Mouse (Mus musculus) adrenal gland, postnatal 4 days (tissue): ENCODE data around the gene Ntn4. TPM values are rescaled to one million over a fixed set of nuclear protein-coding genes. Genes with fewer than 3 reads are reported as not detected.

ENCODE experiments used
- DNase-seq, 2 experiments: peaks; one replicate each; pipeline ENCODE4 v3.0.0; 2021 to 2022; ENCODE audit warnings: low spot score in 2 of 2, mixed read lengths in 2 of 2
- total RNA-seq, 2 experiments: library from RNA; stranded (reverse); gene quantifications; 2 replicates each; pipeline ENCODE4 v1.2.3; 2021

Gene Ntn4
- total RNA-seq, 2 experiments from 2014 or later: 12.9 to 14.8 TPM

- DNase-seq: no peak
Measured at GRCm38 (mm10) chr10:93768222-93768621, 127.7 kb downstream of the Ntn4 start.

DNA sequence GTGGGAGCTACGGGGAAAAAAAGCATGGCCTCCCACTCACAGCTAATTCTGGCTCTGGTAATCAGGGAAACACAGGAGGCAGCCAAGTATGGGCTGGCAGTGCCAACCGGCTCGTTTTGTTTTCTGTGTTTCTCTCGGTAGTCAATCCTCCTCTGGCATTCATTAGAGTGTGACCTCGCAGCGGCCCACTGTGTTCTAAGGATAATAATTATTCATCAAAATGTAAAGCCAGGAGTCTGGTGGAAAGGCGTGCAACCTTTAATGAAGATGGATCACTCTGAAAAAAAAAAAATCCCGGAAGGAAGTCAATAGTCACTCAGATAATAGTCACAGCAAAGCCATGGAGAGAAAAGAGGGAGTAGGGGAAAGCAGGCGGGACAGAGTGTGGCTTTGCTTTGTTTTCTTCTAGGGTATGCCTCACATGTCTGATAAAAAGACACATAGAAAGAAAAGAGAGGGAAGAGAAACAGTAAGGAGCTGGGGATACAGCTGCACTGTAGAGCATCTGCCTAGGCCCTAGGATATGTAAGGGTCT is 131.5 kb downstream of the Ntn4 start:
- DNase-seq: no peak

DNA sequence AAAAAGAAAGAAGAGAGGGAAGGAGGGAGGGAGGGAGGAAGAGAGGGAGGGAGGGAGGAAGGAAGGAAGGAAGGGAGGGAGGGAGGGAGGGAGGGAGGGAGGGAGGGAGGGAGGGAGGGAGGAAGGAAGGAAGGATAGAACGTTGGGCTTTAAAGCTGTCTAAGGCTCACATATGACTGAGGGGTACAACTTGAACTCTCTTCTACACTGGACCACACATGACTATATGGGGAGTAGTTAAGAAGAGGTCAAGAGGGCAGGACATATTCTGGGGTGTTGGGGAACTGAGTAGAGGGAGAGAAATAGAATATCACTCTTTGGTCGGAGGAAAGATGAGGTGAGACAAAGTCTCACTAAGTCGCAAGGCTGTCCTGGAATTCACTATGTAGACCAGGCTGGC is 132.0 kb downstream of the Ntn4 start:
- no peak for DNase-seq

DNA sequence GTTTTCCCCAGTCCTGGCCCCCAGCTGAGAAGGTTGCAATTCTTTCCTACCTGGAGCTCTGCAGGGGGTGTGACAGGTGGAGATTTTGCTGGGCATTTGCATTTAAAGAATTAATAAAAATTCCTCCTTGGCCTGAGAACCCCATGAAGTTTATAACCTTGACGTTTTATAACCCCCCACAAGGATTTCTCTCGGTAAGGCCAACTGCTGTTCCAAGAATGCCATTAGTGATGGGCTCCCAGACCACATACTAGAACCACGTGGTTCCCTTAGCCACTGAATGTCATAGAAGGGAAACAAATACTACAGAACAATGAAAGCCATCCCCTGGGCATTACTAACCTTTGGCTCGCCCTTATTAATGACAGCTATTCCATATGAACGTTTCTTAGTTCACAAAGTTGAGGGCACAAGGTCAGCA is 136.3 kb downstream of the Ntn4 start:
- DNase-seq: no peak

- peak; percentile 21 to 52 for DNase-seq
Measured at GRCm38 (mm10) chr10:93777372-93777771, 136.9 kb downstream of the Ntn4 start.

DNA sequence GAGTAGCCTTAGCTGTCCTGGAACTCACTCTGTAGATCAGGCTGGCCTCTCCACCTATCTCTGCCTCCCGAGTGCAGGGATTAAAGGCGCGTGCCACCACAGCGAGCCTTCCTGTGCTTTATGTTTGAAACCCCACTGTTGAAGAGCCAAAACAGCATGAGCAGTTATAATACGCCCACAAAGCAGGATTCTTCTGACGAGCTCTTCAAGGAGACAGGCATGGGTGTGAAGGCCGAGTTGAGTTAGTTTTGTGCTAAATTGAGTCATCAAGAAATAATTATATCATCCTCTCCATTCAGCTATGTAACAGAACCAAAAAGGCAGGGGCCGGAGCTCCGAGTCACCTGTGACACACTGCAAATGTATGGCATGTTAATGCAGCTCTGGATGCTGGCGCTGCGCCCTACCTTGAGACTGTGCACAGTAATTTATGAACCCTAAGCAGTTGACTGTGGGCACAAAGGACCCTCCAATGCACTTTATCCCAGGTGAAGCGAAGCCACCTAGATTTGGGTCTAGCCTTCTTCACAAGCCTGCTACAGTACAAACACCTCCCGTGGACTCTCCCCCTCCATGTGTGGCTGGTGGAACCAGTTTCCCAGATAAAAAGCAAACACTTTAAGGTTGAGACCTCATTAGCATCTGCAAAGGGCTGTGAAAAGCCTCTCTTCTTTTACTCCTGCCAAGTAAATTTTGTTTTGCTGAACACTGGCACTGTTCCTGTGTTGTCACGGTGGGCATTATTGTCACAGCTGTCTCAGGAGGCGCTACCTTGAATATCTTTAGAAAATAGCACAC is 142.9 kb downstream of the Ntn4 start:
- DNase-seq: no peak

Other genes starting within 250 kb of the Ntn4 start
- gene Lta4h, start 187.3 kb upstream of the Ntn4 start, total RNA-seq: 10 to 100 TPM; 90.0 to 93.3 TPM
- gene Hal, start 151.9 kb upstream of the Ntn4 start, total RNA-seq: 1 to 10 TPM in 1 of 2 experiments, under 1 TPM in 1; 0.17 to 5.9 TPM
- gene Amdhd1, start 100.6 kb upstream of the Ntn4 start, total RNA-seq: 1 to 10 TPM in 1 of 2 experiments, under 1 TPM in 1; 0.36 to 4.0 TPM
- not detected for gene Ccdc38, start 100.0 kb upstream of the Ntn4 start, total RNA-seq
- gene Snrpf, start 51.0 kb upstream of the Ntn4 start, total RNA-seq: 10 to 100 TPM; 22.7 to 23.7 TPM
- under 1 TPM; 0.11 to 0.20 TPM for gene Usp44, start 190.9 kb downstream of the Ntn4 start, total RNA-seq